Mouse (Mus musculus) embryonic facial prominence, embryonic 10.5 days (tissue): ENCODE results near the gene C1qtnf2. TPM values are rescaled to one million over a fixed set of nuclear protein-coding genes. Genes with fewer than 3 reads are reported as not detected.

Experiments
- DNase-seq: peaks from one replicate; pipeline ENCODE4 v3.0.0-alpha.2; 2017; ENCODE audit warnings: low spot score
- H3K27ac ChIP-seq: fragments of 300-500 bp; sonication (generic); replicated peaks from 2 replicates; pipeline ENCODE4 v1.5.1; 2016; ENCODE audit warnings: mild to moderate bottlenecking
- H3K27me3 ChIP-seq: fragments of 300-500 bp; sonication (generic); replicated peaks from 2 replicates; pipeline ENCODE4 v1.6.1; 2016; ENCODE audit warnings: low read depth, mild to moderate bottlenecking; ENCODE audit not compliant: poor library complexity, severe bottlenecking
- H3K36me3 ChIP-seq: fragments of 300-500 bp; sonication (generic); replicated peaks from 2 replicates; pipeline ENCODE4 v1.6.1; 2016; ENCODE audit warnings: mild to moderate bottlenecking, moderate library complexity
- H3K4me1 ChIP-seq: fragments of 300-500 bp; sonication (generic); 2 replicates; pipeline ENCODE4 v1.6.1; 2016
- H3K4me3 ChIP-seq: fragments of 300-500 bp; sonication (generic); 2 replicates; pipeline ENCODE4 v1.5.1; 2016; ENCODE audit warnings: mild to moderate bottlenecking, moderate library complexity
- H3K9me3 ChIP-seq: fragments of 300-500 bp; sonication (generic); 2 replicates; pipeline ENCODE4 v1.6.1; 2016; ENCODE audit warnings: mild to moderate bottlenecking
- WGBS: fragments of 180-500 bp; shearing (Covaris S2); methylation state at CpG from one replicate; pipeline ENCODE4 v1.1.7; 2016; 5-methylcytosine and 5-hydroxymethylcytosine counted together
- polyA plus RNA-seq: library from polyadenylated mRNA; unstranded; fragments of >200 nt; fragmentation: Nextera tagmentation; extraction: Ambion mirVana; gene quantifications from 2 replicates; pipeline ENCODE4 v1.2.1, GENCODE M21; 2016

The C1qtnf2 gene
- polyA plus RNA-seq, 1 experiment from 2014 or later: 0.85 TPM

DNA sequence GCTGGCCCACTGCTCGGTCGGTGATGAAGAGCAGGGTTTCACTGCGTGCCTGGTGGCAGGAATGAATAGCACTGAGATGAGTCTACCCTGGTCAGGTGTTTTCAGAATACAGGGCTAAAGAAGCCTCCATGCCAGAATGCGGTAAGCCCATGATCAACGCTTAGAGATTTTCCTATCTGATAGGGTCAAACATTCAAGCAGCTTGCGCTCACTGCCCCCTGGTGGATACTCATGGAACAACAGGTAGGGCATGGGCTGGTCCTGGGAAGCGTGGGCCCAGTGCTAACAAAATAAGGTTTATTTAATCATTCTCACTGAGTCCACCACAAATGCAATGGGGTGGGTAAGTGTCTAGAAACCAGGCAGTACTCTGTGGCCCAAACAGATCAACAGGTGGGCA, 18.6 kb downstream of the C1qtnf2 start:
- DNase-seq: peak; percentile 80
- no peak overlapping the region for H3K27ac ChIP-seq
- WGBS: 30% methylated on average over 7 of the region's 7 CpGs
- no peaks in the 10 kb centered on the region for H3K9me3 ChIP-seq
- 0 out of 2 replicates have a peak, but pooled peaks cover 6% of the 10 kb centered on the region for H3K4me1 ChIP-seq
- no peak overlapping the region for H3K4me3 ChIP-seq
- no peaks in the 10 kb centered on the region for H3K27me3 ChIP-seq
- no peaks in the 10 kb centered on the region for H3K36me3 ChIP-seq

DNA sequence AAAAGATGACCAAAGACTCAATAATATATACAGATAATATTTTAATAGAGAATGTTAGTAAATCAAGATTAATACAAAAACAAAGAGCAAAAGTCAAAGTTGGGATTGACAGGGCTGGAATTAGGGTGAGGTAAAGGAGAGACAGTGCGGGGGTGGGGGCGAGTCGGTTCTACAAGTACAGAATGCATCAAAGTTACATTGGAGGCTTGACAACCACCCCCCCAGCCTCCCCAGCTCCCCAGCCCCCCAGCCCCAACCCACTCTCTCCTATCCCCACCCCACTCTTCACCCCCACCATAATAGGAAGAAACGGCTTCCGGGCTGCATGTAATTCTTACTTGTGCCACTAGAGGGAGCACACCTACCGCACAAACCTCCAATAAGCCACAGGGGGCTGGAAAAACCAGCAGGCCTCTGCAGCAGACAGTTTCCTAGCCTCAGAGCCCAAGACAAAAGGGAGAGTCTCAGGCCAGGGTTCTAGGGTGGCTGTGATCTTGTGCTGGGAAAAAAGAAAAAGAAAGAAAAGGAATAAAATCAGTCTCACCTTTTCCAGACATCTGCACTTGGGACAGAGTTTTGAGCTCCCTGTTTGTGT, 19.8 kb downstream of the C1qtnf2 start:
- H3K9me3 ChIP-seq: peaks cover 5% of the 10 kb centered on the region; the same call in 1 of the 2 replicates
- WGBS: 20% methylated on average over 6 of the region's 6 CpGs
- no peaks in the 10 kb centered on the region for H3K27me3 ChIP-seq
- H3K4me1 ChIP-seq: 0 out of 2 replicates have a peak, but pooled peaks cover 6% of the 10 kb centered on the region
- peak overlapping the region; percentile 66 for H3K27ac ChIP-seq
- peak; percentile 83 for DNase-seq
- no peak overlapping the region for H3K4me3 ChIP-seq
- H3K36me3 ChIP-seq: no peaks in the 10 kb centered on the region

DNA sequence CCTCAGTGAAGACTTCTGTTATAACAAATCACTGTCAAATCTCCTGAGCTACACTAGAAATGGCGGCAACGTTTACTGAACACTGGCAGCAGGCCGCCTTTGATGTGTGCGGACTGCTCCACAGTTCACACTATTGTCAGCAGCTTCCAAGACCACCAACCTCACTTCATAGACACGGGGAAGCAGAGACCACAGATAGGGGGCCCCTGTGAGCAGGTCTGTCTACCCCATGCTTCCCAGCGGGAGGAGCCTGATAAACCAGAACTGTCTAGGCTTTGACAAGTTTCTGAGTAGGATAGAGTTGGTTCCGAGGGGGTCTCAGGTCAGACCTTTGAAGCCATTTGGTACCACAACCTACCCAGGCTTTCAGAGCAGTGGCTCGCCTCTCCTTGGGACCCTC, 21.0 kb downstream of the C1qtnf2 start:
- Histone ChIP-seq H3K36me3 (no peaks in the 10 kb centered on the region), H3K9me3 (peaks cover 5% of the 10 kb centered on the region; the same call in 1 of the 2 replicates), H3K4me1 (0 out of 2 replicates have a peak, but pooled peaks cover 6% of the 10 kb centered on the region), H3K27ac (no peak overlapping the region), H3K27me3 (no peaks in the 10 kb centered on the region), H3K4me3 (no peak overlapping the region)
- peak; percentile 38 for DNase-seq
- WGBS: 61% methylated on average over 8 of the region's 8 CpGs

DNA sequence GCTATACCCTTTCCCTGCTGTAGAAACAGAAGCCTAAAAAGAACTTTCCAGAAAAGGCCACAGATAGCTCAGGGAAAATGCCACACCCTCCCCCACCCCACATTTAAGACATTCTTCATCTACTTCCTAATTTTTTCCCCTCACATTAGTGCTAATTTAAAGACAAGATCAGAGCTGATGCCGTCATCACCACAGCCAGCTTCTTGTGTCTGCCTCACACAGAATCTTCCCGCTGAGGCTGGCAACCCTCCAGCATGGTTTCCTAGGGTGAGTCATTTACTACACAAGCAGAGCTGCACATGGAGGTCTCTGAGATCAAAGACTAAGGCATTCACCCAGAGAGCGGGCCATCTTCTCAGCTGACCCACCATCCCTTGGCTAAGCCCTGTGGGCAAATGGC, 21.5 kb downstream of the C1qtnf2 start:
- DNase-seq: no peak
- Histone ChIP-seq H3K36me3 (no peaks in the 10 kb centered on the region), H3K27me3 (no peaks in the 10 kb centered on the region), H3K4me1 (0 out of 2 replicates have a peak, but pooled peaks cover 6% of the 10 kb centered on the region), H3K9me3 (peaks cover 5% of the 10 kb centered on the region; the same call in 1 of the 2 replicates), H3K27ac (no peak overlapping the region), H3K4me3 (no peak overlapping the region)
- 76% methylated on average over 3 of the region's 3 CpGs for WGBS

DNA sequence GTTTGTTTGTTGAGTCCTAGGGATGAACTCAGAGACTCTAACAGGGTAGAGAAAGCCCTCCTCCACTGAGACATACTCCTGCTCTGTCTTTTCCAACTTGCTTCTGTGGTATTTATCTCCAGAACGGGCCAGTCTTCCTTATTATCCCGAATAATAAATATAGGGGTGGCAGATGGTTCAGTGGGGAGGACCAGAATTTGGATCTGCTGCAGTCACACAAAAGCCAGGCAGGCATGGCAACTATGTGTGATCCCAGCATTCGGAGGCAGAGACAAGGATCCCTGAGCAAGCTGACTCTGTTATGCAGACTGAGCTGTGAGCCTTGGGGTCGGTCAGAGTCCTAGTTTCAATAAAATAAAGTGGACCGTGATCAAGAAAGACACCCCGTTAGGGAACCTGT, 27.2 kb downstream of the C1qtnf2 start:
- DNase-seq: no peak
- Histone ChIP-seq H3K4me1 (no peaks in the 10 kb centered on the region), H3K36me3 (no peaks in the 10 kb centered on the region), H3K9me3 (peaks cover 5% of the 10 kb centered on the region; the same call in 1 of the 2 replicates), H3K27ac (no peak overlapping the region), H3K27me3 (no peaks in the 10 kb centered on the region), H3K4me3 (no peak overlapping the region)
- WGBS: 89% methylated on average over 6 of the region's 6 CpGs

DNA sequence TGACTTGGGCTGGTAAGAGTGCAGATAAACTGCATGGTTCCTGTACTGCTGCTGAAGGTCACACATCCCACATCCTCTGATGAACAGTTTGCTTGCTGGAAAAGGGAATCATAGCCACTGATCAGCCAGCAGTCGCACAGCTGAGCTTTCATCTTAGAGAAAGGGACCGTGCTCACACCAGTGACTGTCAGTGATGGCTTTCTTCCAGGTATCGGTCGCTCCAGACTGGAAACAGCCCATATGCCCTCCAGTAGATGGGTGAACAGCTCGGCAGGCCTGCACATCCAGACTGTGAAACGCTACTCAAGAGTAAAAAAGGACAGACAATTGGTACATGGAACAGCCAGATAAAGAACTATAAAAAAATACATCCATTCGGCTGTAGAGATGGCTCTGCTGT, 31.1 kb downstream of the C1qtnf2 start:
- 90% methylated on average over 7 of the region's 7 CpGs for WGBS
- H3K27me3 ChIP-seq: no peaks in the 10 kb centered on the region
- H3K27ac ChIP-seq: no peak overlapping the region

DNA sequence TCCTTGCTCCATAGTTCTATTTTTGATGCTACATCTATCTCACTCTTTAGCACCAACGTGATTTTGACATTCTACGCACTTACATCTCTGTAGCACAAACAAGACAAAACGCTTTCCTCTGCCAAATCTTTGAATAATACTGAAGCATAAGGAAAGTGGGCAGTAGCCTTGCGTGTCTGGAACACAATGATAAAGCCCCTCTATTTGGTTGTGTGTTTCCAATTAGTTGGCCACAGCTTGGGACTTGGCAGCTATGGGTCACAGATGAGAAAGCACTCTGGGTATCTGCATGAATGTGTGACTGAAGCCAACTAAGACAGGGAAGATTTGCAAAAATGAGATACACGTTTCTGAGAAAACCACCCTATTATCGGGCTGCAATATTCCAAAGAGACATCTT, 33.9 kb downstream of the C1qtnf2 start:
- no peak for DNase-seq
- 86% methylated on average over 6 of the region's 6 CpGs for WGBS
- Histone ChIP-seq H3K4me3 (no peak overlapping the region), H3K4me1 (no peaks in the 10 kb centered on the region), H3K27ac (no peak overlapping the region), H3K9me3 (no peaks in the 10 kb centered on the region), H3K27me3 (no peaks in the 10 kb centered on the region), H3K36me3 (no peaks in the 10 kb centered on the region)

More for the DNA sequence above, 31.1 kb downstream of the C1qtnf2 start:
- H3K9me3 ChIP-seq: no peaks in the 10 kb centered on the region
- no peaks in the 10 kb centered on the region for H3K36me3 ChIP-seq
- H3K4me3 ChIP-seq: no peak overlapping the region
- DNase-seq: no peak
- H3K4me1 ChIP-seq: no peaks in the 10 kb centered on the region

DNA sequence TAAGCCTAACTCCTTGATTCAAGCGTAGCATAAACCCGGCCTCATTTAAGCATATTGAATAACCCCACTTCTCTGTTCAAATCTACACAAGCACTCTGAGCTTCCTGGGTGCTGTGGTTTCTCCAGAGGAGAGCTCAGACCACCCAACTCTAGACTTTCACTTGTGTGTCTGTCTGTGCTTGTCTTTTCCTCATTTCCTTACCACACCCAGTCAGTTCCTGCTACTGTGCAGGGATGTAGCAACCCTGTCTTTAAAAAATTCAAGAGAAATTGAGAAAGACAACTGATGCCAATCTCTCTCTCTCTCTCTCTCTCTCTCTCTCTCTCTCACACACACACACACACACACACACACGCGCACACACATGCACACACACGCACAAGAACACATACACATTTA, 35.8 kb downstream of the C1qtnf2 start:
- H3K4me1 ChIP-seq: no peaks in the 10 kb centered on the region
- H3K9me3 ChIP-seq: no peaks in the 10 kb centered on the region
- no peak for DNase-seq
- no peak overlapping the region for H3K27ac ChIP-seq
- 93% methylated on average over 5 of the region's 5 CpGs for WGBS
- H3K27me3 ChIP-seq: no peaks in the 10 kb centered on the region
- no peak overlapping the region for H3K4me3 ChIP-seq
- no peaks in the 10 kb centered on the region for H3K36me3 ChIP-seq

DNA sequence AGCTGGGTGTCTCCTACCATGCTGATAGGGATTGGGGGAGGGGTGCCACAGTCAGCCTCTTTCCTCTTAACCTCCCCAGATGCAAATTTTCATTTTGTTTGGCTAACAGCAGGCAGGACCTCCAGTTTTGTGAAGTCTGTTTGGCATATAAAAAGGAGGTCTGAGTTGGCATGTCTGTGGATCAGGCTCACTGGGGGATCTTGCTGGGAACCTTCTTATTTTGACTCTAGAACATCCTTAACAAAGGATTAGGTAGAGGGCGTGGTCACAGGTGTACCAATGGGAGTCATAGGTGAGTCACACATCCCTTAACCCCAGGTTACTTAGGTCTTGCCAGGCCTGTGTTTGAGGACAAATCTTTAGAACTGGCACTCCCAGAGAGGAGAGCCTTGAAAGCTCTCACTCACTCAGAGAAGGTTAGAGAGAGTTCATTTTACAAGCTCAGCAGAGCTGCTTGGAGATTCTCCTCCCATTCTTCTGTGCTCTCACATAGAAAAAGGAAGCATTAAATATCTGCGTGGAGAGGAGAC, 38.6 kb downstream of the C1qtnf2 start:
- H3K27ac ChIP-seq: no peak overlapping the region
- H3K36me3 ChIP-seq: no peaks in the 10 kb centered on the region
- no peaks in the 10 kb centered on the region for H3K9me3 ChIP-seq
- DNase-seq: no peak
- 53% methylated on average over 2 of the region's 2 CpGs for WGBS
- no peak overlapping the region for H3K4me3 ChIP-seq
- H3K4me1 ChIP-seq: peaks cover 8% of the 10 kb centered on the region
- no peaks in the 10 kb centered on the region for H3K27me3 ChIP-seq

DNA sequence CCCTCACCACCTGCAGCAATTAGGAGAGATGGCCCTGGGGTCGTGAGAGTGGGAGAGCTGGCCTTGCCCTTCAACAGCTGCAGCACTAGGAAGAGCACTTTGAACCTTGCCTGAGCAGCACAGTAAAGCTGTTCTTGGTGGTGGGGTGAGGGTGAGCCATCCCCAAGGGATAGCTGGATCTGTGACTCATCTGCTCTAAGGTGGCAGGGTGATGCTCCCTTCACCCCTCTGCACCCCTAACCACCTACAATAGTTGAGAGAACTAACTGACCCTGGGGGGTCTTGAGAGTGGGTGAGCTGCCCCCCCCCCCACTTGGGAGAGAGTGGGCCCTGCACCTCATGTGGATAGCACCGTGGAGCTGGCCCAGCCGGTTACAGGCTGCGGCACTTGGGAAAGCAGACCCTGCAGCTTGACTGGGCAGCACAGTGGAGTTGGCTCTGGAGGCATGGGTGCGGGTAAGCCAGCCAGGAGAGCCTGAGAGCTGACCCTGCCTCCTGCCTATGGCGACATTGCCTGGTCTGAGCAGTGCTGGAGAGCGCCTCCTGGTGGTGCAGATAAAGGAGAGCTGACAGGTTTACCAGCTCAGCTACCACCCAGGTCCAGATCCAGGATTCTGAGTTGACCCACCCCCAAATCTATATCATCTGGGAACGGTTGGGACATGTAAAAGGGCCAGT, 42.4 kb downstream of the C1qtnf2 start:
- 29% methylated on average over 8 of the region's 8 CpGs for WGBS
- Histone ChIP-seq H3K27me3 (no peaks in the 10 kb centered on the region), H3K9me3 (no peaks in the 10 kb centered on the region), H3K27ac (no peak overlapping the region), H3K36me3 (no peaks in the 10 kb centered on the region), H3K4me1 (peaks cover 14% of the 10 kb centered on the region), H3K4me3 (no peak overlapping the region)
- DNase-seq: peak; percentile 71

DNA sequence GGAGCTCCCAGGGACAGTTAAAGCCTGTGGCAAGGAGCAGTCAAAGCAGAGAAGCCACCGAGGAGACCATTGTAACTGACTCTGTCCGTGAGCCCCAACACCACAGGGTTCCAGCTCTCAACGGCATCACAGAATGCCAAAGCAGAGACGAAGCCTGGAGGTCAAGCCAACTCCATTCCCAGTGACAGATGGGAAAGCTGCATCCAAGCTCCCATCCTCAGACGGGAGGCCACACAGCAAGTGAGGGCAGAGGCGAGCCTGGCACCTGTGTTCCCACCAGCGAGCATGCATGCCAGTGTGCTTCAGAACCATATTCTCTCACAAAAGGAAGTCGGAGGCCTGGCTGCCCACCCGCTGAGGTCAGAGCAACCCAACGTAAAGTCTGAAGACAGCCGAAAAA, 43.6 kb downstream of the C1qtnf2 start:
- Histone ChIP-seq H3K36me3 (no peaks in the 10 kb centered on the region), H3K4me1 (peaks cover 14% of the 10 kb centered on the region), H3K9me3 (no peaks in the 10 kb centered on the region), H3K27me3 (no peaks in the 10 kb centered on the region), H3K27ac (no peak overlapping the region), H3K4me3 (no peak overlapping the region)
- no peak for DNase-seq
- 82% methylated on average over 11 of the region's 11 CpGs for WGBS

DNA sequence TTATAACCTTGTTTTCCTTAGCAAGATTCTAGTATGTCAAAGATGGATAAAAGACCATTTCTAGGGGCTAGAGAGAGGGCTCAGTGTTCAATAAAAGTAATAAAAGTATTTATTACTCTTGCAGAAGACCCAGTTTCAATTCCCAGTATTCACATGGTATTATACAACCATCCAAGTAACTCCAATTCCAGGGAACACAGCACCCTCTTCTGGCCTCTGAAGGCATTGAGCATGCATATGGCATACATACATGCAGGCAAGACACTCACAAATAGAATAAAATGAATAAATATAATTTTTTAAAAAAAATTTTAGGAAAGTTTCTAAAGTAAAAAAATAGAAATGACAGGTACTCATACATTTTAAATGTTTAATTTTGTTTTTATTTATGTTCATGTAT, 44.0 kb downstream of the C1qtnf2 start:
- H3K4me3 ChIP-seq: no peak overlapping the region
- no peaks in the 10 kb centered on the region for H3K9me3 ChIP-seq
- H3K27me3 ChIP-seq: no peaks in the 10 kb centered on the region
- H3K4me1 ChIP-seq: peaks cover 14% of the 10 kb centered on the region
- H3K36me3 ChIP-seq: no peaks in the 10 kb centered on the region
- H3K27ac ChIP-seq: no peak overlapping the region
- DNase-seq: no peak

DNA sequence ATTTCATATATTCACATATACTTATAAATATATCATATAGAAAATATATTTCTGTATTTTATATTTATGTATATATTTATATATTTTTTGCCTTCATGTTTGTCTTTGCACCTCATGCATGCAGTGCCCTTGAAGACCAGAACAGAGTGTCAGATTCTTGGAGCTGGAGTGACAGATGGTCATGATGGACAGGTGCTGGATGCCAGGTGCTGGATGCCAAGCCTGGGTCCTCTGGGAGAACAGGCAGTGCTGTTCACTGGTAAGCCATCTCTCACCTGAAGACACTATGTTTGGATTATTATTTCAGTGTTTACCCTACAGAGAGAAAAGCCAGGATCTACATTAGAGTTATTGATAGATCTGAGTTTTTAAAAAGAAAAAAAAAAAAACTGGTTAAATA, 44.7 kb downstream of the C1qtnf2 start:
- no peak overlapping the region for H3K27ac ChIP-seq
- no peak overlapping the region for H3K4me3 ChIP-seq
- no peaks in the 10 kb centered on the region for H3K27me3 ChIP-seq
- H3K4me1 ChIP-seq: peaks cover 14% of the 10 kb centered on the region
- no peaks in the 10 kb centered on the region for H3K36me3 ChIP-seq
- DNase-seq: no peak
- no peaks in the 10 kb centered on the region for H3K9me3 ChIP-seq
